ENCODE assay signal across 25 mouse cellular contexts in genomic region chr13:31168854-31169253, GRCm38 (mm10).
DNase-seq lines count a peak whose midpoint lies in the region; ATAC-seq lines count a peak whose summit lies in the region.
"Had no signal": no experiment of that assay in that cellular context is flagged by ENCODE, and none has a peak within 500 bp of the region (broad histone marks: within the 10 kb centered on the region; RNA-seq: fewer than 3 reads in every experiment).

No protein-coding gene starts in this region.

- no peaks in the 10 kb centered on the region for H3K36me3 ChIP-seq in lung, embryonic 15.5 days
- H3K36me3 ChIP-seq: embryonic facial prominence, embryonic 12.5 days; embryonic facial prominence, embryonic 15.5 days; heart, embryonic 10.5 days; hindbrain, embryonic 10.5 days; hindbrain, embryonic 13.5 days had no signal

- no peak for DNase-seq in lung, postnatal 25 days (ENCODE audit: low spot score)
- DNase-seq in NIH3T3 (ENCODE audit: low read depth) (peak; percentile 74), adipocyte (ENCODE audit: low spot score) (peak; percentile 20)
- peak; percentile 30 to 33 for DNase-seq in lung, postnatal 4 days
- DNase-seq in left cerebral cortex, adult 8-10 months (ENCODE audit: low spot score in 2 of 2): no peak
- DNase-seq: adrenal gland, postnatal 10 days; adrenal gland, postnatal 36 days; cerebellum, adult 11 months; cerebellum, adult 2 months; cerebellum, adult 9-11 months; cerebellum, postnatal 25 days; forebrain, postnatal 0 days; gastrocnemius, adult 2 months; gastrocnemius, postnatal 25 days; heart, adult 2 months had no signal

- no peak overlapping the region for H3K4me3 ChIP-seq in lung, embryonic 15.5 days
- H3K4me3 ChIP-seq: embryonic facial prominence, embryonic 12.5 days; embryonic facial prominence, embryonic 15.5 days; gastrocnemius, adult 2 months; heart, adult 2 months; heart, embryonic 10.5 days; hindbrain, embryonic 10.5 days; hindbrain, embryonic 13.5 days had no signal

- no peaks in the 10 kb centered on the region for H3K27me3 ChIP-seq in lung, embryonic 15.5 days
- H3K27me3 ChIP-seq: embryonic facial prominence, embryonic 12.5 days; embryonic facial prominence, embryonic 15.5 days; hindbrain, embryonic 13.5 days had no signal

- peak; percentile 49; the same call in 1 of the 2 replicates for ATAC-seq in lung, embryonic 15.5 days (ENCODE audit: borderline replicate concordance, extremely low read depth, low FRiP score, low TSS enrichment)
- ATAC-seq: activated CD4-positive, CD25-positive, alpha-beta regulatory T cell, adult 4 months; CD4-positive, CD25-positive, alpha-beta regulatory T cell, adult 4 months; forebrain, embryonic 14.5 days; forebrain, postnatal 0 days; hindbrain, embryonic 16.5 days had no signal

- H3K27ac ChIP-seq in lung, embryonic 15.5 days: peak overlapping the region; percentile 65
- H3K27ac ChIP-seq: embryonic facial prominence, embryonic 12.5 days; embryonic facial prominence, embryonic 15.5 days; gastrocnemius, adult 2 months; heart, adult 2 months; heart, embryonic 10.5 days; hindbrain, embryonic 10.5 days; hindbrain, embryonic 13.5 days had no signal

- no peak overlapping the region for H3K4me2 ChIP-seq in lung, embryonic 15.5 days
- H3K4me2 ChIP-seq: embryonic facial prominence, embryonic 12.5 days; embryonic facial prominence, embryonic 15.5 days; hindbrain, embryonic 13.5 days had no signal

- H3K9ac ChIP-seq in lung, embryonic 15.5 days: no peak overlapping the region
- H3K9ac ChIP-seq: embryonic facial prominence, embryonic 12.5 days; embryonic facial prominence, embryonic 15.5 days; forebrain, postnatal 0 days; hindbrain, embryonic 13.5 days had no signal

- no peaks in the 10 kb centered on the region for H3K9me3 ChIP-seq in lung, embryonic 15.5 days
- H3K9me3 ChIP-seq: embryonic facial prominence, embryonic 12.5 days; embryonic facial prominence, embryonic 15.5 days; heart, embryonic 10.5 days; hindbrain, embryonic 10.5 days; hindbrain, embryonic 13.5 days had no signal

- WGBS in lung, embryonic 15.5 days: 41% methylated on average over 2 of the region's 2 CpGs

- H3K4me1 ChIP-seq in lung, embryonic 15.5 days: peaks cover 22% of the 10 kb centered on the region
- H3K4me1 ChIP-seq: embryonic facial prominence, embryonic 12.5 days; heart, embryonic 10.5 days; hindbrain, embryonic 10.5 days; hindbrain, embryonic 13.5 days had no signal

Comparison
In these comparisons a context has a peak if more than half of its experiments do, and no peak if none do; other contexts are left out.
1. DNase-seq: peak in NIH3T3 (single experiment), adipocyte (single experiment) and lung, postnatal 4 days (2 of 2); none in lung, postnatal 25 days (single experiment) and left cerebral cortex, adult 8-10 months (0 of 2).